Mouse (Mus musculus) ES-CJ7 (cell line): Measurements from ENCODE around the gene Cst9.
A peak's percentile ranks its signal among the peaks of the same experiment; 100 is the strongest.

Source experiments
- DNase-seq: peaks from one replicate; pipeline ENCODE4 v3.0.0; 2011; ENCODE audit warnings: low read depth, low spot score

The Cst9 gene

GRCm38 (mm10) chr2:148834912-148835311 lies at the start of gene Cst9:
Cst9 (plus strand) TSS chr2:148835147.
- DNase-seq: no peak

GRCm38 (mm10) chr2:148789142-148789541 lies 45.8 kb upstream of the Cst9 start, which contains the start of gene Cst12:
Cst12 (plus strand) TSS chr2:148789361.
- no peak for DNase-seq

GRCm38 (mm10) chr2:148798485-148798884 lies 36.5 kb upstream of the Cst9 start, which contains the start of gene Cst8:
Cst8 (plus strand) TSS chr2:148798785.
- DNase-seq: no peak

DNA sequence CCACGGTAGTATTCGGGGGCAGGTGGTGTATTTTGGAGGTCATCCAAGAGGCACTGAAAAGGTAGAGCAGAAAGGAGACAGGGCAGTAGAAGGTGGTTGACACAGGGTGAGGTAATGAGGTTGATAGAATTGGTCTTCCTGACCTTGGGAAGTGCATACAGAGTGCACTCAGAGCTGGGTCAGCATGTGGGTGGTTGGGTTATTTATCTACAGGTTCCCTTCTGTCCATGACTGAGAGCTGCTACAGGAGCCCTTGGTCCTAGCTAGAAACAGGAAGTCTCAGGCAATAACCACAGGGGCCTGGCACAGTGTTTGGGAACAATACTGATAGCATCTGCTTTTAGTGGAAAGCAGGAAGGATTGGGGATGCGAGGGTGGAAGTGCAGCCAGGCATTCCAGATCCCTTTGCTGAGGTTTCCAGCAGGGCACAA lies 33.4 kb upstream of the Cst9 start:
- DNase-seq: no peak

DNA sequence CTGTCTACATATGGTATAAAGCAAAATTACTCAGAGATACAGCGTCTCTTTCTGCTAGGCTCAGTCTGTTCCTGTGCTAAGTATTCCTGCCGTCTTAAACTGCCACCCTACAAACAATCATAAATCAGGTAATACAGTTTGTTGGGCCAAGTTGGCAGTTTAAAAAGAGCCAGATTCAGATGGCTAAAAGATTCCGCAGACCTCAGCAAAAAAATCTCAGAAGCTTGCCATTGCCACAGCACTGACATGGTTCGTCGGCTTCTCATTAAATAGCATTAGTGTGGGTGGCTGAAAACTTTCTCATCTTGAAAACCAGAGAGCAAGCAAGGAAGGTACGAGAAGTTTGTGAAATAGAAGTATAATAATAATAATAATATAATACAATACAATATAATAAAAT lies 28.3 kb upstream of the Cst9 start:
- DNase-seq: no peak

- DNase-seq: no peak
Observed at GRCm38 (mm10) chr2:148819909-148820308, 15.0 kb upstream of the Cst9 start, which contains the start of gene Cst13. Cst13 (plus strand) TSS chr2:148820081.

DNA sequence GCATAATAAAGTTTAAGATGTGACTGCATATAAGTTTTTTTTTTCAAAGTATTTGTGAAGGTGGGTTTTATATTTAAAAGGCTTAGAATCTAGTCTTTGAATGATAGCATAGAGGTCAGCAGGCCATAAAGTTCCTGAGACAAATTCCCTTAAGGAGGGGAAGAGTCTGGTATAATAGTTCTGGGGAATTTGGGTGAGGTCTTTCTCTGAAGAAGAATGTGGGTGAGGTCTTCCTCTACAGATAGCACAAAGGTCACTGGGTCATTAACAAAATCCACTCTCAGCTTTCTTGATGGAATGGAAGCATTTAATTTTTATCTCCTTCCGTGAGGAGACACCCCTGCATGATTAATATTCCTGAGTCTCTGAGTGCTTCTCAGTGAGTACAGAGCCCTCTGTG lies 9.0 kb upstream of the Cst9 start:
- DNase-seq: peak; percentile 35

DNA sequence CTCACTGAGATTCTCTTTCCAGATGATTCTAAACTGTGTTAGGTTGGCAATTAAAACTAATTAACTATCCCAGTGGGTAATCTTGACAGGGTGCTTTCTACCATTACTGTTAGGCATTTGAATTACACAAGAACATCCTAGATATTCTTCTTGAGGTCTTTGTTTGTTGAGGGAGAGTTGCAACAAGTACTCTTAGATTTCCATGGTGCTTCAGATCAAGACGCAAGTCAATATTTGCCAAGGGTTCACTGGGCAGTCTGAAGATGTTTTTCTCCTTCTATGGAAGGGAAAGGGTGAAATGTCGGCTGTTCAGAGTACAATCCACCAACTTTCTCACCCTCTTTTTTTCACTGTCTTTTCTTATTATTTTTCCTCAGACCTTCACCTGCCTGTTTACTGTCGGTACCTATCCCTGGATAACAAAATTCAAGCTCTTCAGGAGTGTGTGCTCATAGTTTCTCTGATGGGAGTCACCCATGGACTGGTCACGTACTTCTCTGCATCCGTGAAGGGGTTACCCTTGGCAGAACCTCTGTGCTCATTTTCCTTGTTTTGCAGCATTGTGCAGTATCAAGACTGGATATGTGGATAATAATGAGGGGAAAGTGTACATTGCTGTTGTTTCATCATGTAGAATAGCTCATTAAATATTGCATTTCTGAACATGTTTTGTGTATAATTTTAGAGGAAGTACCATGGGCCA lies 3.3 kb downstream of the Cst9 start:
- DNase-seq: no peak

- no peak for DNase-seq
Observed at GRCm38 (mm10) chr2:148839224-148839623, 4.3 kb downstream of the Cst9 start.

DNA sequence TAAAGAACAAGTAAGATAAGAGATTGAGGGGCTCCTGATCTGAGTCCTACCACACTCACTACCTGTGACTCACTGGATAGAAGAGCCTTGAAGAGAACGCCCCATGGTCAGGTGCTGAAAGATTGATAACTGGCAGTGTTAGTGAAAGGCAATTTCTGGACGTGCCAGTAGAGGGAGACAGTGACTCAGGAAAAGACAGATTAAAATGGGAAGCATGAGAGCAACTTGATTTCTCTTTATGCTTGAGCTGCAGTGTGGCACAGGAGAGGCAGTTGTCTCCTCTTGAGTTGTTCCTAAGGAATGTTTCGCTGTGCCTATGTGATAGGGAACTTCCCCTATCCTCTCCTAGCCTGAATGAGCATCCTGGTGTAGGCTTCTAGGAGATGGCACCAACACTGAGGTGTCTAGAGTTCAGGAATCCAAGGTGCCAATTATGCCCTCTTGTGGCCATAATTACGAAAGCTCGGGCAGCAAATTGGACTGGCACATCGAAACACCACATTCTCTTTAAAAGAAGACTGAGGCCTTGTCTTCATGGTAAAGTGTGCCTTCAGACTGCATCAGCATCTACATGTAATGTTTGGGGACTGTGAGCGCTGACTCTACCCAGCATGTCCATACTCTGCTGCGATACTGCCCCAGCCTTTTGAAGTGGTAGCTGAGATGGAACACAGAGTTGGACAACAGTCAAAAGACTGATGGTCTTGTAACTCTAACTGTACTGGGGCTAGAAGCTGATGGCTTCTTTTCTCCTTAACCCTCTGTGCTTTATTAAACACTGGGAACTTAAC lies 16.4 kb downstream of the Cst9 start:
- peak; percentile 82 for DNase-seq

- DNase-seq: no peak
Observed at GRCm38 (mm10) chr2:148856630-148857400, 21.9 kb downstream of the Cst9 start.

DNA sequence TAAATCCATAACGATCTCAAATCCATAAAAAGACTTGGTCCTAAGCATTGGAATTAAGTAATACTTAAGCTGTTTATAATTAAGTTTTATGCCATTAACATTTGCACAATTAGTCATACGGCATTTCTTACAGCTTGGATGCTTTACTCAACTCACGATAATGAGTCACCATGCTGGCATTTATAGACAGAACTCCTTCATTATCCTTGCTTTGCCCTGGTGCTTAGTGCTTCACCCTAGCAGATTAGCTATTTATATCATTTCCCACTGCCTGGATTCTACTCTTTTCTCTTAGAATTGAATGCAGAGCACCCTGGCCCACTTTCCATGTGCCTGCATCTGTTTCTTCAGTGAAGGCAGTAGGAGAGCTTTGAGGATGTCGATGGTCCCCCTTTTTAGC lies 22.6 kb downstream of the Cst9 start:
- no peak for DNase-seq

DNA sequence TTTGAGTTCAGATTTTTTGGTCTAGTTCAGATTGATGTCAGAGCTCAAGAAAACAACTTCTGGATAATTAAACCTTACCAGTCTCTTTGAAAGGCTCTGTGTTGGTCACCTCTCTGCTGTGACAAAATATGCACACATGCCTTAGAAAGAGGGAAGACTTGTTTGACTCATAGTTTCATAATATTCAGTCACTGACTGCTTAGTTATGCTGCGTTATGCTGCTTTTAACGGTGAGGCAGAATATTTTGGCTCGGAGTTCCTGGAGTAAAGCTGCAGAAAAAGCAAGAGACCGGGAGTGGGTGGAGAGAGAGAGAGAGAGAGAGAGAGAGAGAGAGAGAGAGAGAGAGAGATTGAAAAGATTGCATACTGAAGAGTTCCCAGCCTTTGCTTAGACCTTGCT lies 26.0 kb downstream of the Cst9 start:
- no peak for DNase-seq

DNA sequence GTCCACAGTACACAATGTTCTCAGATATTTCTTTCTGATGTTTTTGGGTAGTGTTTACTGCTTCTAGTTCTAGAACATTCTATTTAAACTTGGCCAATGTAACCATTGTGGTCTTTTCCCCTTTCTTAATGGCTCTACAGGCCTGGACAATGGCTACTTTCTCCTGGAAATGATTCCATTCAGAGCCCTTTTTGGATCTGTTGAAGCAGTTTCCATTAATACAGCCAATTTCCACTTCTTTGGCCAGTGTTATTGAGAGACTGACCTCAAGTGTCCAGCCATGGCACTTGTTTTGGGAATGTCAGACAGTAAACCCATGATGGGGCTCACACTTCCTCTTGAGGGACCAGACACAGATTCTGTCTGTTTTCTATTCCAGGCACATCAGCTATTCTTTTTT lies 26.7 kb downstream of the Cst9 start:
- no peak for DNase-seq

DNA sequence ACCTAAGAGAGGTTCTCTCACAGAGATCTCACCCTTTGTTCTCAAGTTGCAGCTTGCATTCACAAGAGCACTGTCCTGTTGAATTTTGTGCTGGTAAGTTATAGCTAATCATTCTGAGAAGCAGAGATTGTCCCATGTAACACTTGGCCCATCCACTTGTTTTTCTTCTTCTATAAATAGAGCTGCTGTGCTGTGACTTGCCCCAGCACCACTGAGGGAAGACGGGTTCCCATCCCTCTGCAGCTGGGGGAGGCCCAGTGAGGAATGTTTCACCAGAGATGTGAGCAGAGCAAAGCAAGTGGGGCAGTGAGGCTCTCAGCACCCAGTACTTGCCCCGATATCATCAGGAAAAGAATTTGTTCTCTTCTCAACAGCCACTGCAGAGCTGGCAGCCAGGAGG lies 30.0 kb downstream of the Cst9 start, which contains the start of gene 9230104L09Rik:
TSS of gene 9230104L09Rik (minus strand) at position 73 of the 400 bp plus-strand sequence.
- no peak for DNase-seq

GRCm38 (mm10) chr2:148868959-148869358 lies 34.0 kb downstream of the Cst9 start:
- no peak for DNase-seq

DNA sequence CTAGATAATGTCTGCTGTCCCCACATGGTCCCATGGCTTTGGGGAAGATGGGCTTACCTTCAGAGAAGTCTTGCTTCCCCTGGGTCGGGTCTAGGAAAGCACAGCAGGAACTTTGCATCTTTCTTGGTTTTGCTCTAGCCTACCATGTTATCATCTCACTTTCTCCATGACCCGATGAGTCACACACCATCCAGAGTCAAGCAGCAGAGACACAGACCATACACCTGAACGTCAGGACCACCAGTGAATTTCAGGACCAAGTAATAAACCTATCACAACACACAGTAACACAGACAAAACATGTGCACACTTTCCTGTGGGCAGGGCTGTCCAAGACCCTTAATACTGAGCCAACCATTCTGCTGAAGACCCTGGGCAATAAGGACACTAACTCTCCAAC lies 35.6 kb downstream of the Cst9 start:
- DNase-seq: no peak

GRCm38 (mm10) chr2:148872860-148873259 lies 37.9 kb downstream of the Cst9 start:
- DNase-seq: no peak

DNA sequence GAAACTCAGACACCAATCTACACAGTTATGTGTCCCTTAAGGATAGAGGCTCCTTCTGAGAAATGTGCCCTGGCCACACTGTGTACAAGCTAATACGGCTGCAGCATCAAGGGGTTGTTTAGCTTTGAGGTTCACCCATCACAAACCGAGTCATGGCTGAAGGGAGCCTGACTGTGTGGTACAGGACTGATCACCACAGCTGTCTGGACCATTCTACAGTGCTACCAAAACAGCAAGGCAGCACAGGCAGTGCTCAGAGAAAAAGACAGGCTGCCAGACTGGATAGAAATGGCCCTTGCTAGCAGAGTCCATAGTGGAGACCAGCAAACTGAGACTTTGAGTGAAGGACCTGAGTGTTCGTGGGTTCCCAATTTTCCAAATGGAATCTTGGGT lies 39.3 kb downstream of the Cst9 start:
- DNase-seq: no peak

DNA sequence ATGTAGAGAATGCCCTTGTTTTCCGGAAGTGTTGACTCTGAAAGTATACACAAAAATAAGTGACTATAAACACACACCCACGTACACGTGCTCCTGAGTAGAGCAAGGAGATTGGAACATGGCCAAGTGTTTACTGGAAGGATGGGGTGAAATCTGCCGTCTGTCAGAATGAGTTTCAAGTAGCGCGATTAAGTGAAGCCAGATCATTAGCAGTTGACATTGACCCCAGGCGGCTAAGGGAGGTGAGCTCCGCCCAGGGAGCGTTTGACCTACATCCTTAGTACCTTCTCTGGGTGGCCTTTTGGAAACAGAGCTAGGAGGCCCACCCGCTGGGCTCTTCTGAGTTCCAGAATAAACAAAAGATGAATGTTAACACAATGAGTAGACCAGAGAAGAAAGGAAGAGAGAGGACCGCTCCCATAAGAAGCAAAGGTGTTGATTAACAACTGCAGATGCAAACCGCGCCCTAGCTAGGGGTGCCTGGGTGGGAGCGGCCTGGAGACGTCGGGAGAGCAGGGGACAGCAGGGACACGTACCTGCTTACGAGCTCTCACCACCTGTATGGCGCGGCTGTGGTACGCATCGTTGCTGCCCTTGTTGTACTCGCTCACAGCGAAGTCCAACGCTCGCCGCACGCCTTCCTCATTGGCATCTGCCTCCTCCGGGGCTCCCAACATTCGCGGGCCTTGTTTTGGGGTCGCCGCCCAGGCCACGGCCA lies 39.8 kb downstream of the Cst9 start:
- DNase-seq: peak; percentile 95

DNA sequence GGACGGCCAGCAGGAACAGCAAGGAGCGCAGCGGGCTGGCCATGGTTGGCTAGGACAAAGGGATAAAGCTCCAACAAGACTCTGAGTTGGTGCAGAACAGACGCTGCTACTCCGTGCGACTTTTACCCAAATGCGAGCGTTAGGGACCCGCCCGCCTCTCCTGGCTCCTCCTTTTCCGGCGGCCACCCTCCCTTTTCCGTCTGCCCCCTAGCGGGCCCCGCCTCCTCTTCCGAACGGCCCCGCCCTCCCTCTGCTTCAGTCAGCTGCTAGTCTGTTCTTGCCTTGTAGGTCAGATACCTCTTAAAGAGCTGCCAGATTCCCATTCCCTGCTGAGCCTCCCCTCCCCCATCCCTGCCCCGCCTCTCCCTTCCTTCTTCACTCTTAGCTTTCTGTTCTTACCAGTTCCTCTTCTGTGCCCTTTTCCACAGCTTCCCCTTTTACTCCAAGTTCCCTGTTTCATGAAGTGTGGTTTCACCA lies 40.4 kb downstream of the Cst9 start, which contains the start of gene Cst3:
TSS of gene Cst3 (minus strand) at position 358 of the 477 bp plus-strand sequence.
- peak; percentile 95 for DNase-seq
